Mouse (Mus musculus) forebrain, embryonic 11.5 days (tissue): ENCODE data around the gene Cse1l. TPM values are rescaled to one million over a fixed set of nuclear protein-coding genes. Genes with fewer than 3 reads are reported as not detected.

Experiments used
- ATAC-seq: fragments of 200-750 bp; cut with Nextera tagmentation; replicated peaks from 2 replicates; pipeline ENCODE4 v1.8.0; 2017; ENCODE audit warnings: moderate TSS enrichment; ENCODE audit not compliant: low FRiP score
- DNase-seq: peaks from one replicate; pipeline ENCODE4 v3.0.0-alpha.2; 2017; ENCODE audit warnings: low spot score
- H3K27ac ChIP-seq: fragments of 300-500 bp; sonication (generic); 2 replicates; pipeline ENCODE4 v1.5.1; 2014; ENCODE audit warnings: low read depth, low read length
- H3K27me3 ChIP-seq: fragments of 300-500 bp; sonication (generic); 2 replicates; pipeline ENCODE4 v1.6.1; 2014; ENCODE audit warnings: mild to moderate bottlenecking, low read length, mixed read lengths; ENCODE audit not compliant: control insufficient read depth, insufficient read depth
- H3K36me3 ChIP-seq: fragments of 300-500 bp; sonication (generic); 2 replicates; pipeline ENCODE4 v1.6.1; 2014; ENCODE audit warnings: mild to moderate bottlenecking, low read length, moderate library complexity, mixed read lengths; ENCODE audit not compliant: control insufficient read depth, insufficient read depth
- H3K4me1 ChIP-seq: fragments of 300-500 bp; sonication (generic); replicated peaks from 2 replicates; pipeline ENCODE4 v1.6.1; 2014; ENCODE audit warnings: low read length, mixed read lengths; ENCODE audit not compliant: control insufficient read depth, insufficient read depth
- H3K4me2 ChIP-seq: fragments of 300-500 bp; sonication (generic); 2 replicates; pipeline ENCODE4 v1.6.1; 2014; ENCODE audit warnings: low read depth, mild to moderate bottlenecking, low read length, moderate library complexity, mixed read lengths; ENCODE audit not compliant: severe bottlenecking
- H3K4me3 ChIP-seq: fragments of 300-500 bp; sonication (generic); 2 replicates; pipeline ENCODE4 v1.5.1; 2014; ENCODE audit warnings: low read depth, low read length
- H3K9ac ChIP-seq: fragments of 300-500 bp; sonication (generic); 2 replicates; pipeline ENCODE4 v1.6.1; 2014; ENCODE audit warnings: low read length
- H3K9me3 ChIP-seq: fragments of 300-500 bp; sonication (generic); 2 replicates; pipeline ENCODE4 v1.6.1; 2016; ENCODE audit warnings: low read length, mixed read lengths; ENCODE audit not compliant: control insufficient read depth
- WGBS: fragments of 180-500 bp; shearing (Covaris S2); extraction: QIAGEN DNeasy Blood & Tissue Kit; methylation state at CpG from one replicate; pipeline ENCODE4 v1.1.7; 2014; 5-methylcytosine and 5-hydroxymethylcytosine counted together
- polyA plus RNA-seq: library from polyadenylated mRNA; unstranded; fragments of >200 nt; fragmentation: Nextera tagmentation; extraction: Ambion mirVana; gene quantifications from 2 replicates; pipeline ENCODE4 v1.2.1, GENCODE M21; 2014

Cse1l gene
- polyA plus RNA-seq, 1 experiment from 2014 or later: 240 TPM

DNA sequence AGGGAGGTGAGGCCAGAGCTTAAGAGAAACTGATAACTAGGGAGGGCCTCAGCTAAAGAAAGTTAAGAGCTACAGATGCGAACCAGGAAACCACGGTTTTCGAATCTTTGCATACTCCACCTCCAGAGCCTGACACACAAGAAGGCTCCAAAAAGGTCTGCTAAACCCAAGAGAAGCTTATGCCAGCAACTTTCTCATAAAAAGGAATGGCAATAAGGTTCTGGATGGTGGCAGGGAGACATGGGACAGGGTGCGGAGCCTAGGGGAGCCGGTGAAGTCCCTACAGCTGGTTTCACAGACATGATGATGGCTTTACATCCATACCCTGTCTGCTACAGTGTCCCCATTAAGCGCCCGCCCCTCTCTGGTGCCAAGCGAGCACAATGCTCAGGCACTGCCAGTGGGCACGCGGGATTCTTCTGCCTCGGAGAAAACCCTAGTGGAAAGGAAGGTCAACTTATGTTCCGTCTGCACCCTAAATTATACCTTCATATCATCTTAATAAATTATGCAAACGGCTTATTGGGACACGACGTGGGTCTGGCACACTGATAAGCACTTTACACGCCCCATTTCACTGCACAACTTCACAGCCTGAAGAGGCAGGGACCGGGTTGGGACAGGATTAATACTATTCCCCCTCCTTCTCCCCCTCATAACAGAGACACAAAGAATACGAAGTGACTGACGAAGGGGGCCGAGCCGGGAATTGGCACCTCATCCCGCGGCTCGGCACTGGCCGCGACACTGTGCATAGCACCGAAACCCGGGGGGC is 89.4 kb downstream of the Cse1l start:
- peak overlapping the region; percentile 92 for H3K27ac ChIP-seq
- peak overlapping the region; percentile 98 for H3K4me3 ChIP-seq
- H3K4me2 ChIP-seq: peak overlapping the region; percentile 70
- H3K9me3 ChIP-seq: no peaks in the 10 kb centered on the region
- H3K36me3 ChIP-seq: no peaks in the 10 kb centered on the region
- WGBS: 7% methylated on average over 28 of the region's 28 CpGs
- H3K9ac ChIP-seq: peak overlapping the region; percentile 96
- DNase-seq (peak; percentile 54), ATAC-seq (peak; percentile 8)
- no peaks in the 10 kb centered on the region for H3K27me3 ChIP-seq
- H3K4me1 ChIP-seq: no peaks in the 10 kb centered on the region; the same call in 1 of the 2 replicates

Other genes starting within 250 kb of the Cse1l start
- 22.3 and 29.7 TPM in 2 replicates for gene Prex1, start 192.2 kb upstream of the Cse1l start, polyA plus RNA-seq
- gene Trp53rkb, start 113.5 kb upstream of the Cse1l start, polyA plus RNA-seq: 11.4 and 12.0 TPM in 2 replicates
- 5.2 and 6.1 TPM in 2 replicates for gene Arfgef2, start 100.5 kb upstream of the Cse1l start, polyA plus RNA-seq
- 100 and 105 TPM in 2 replicates for gene Stau1, start 90.3 kb downstream of the Cse1l start, polyA plus RNA-seq
- gene Ddx27, start 109.2 kb downstream of the Cse1l start, polyA plus RNA-seq: 56.8 and 60.3 TPM in 2 replicates
- gene Znfx1, start 157.0 kb downstream of the Cse1l start, polyA plus RNA-seq: 6.0 and 7.4 TPM in 2 replicates